Mouse (Mus musculus): Measurements from ENCODE around the gene Fam196b. TPM values are rescaled to one million over a fixed set of nuclear protein-coding genes. Genes with fewer than 3 reads are reported as not detected.

The Fam196b gene
- polyA plus RNA-seq, 1 experiment from 2014 or later, result 0.12 TPM

GRCm38 (mm10) chr11:34355406-34355805, 40.8 kb downstream of the Fam196b start:
- H3K4me2 ChIP-seq (replicated peaks; ENCODE audit: low read depth), result no peak overlapping the region
- ATAC-seq (ENCODE audit: low FRiP score, low TSS enrichment), result no peak
- no peak for TF ChIP-seq CTCF (IDR thresholded peaks at IDR 0.05; ENCODE audit: low read depth)
- no peak for TF ChIP-seq EP300 (optimal IDR thresholded peaks at IDR 0.05)
- H3K9ac ChIP-seq (ENCODE audit: low read length), result no peak overlapping the region
- H3K36me3 ChIP-seq (ENCODE audit: control insufficient read depth, insufficient read depth, low read length), result no peaks in the 10 kb centered on the region
- no peak overlapping the region for H3K4me3 ChIP-seq (ENCODE audit: low read depth, low read length)
- H3K27ac ChIP-seq (replicated peaks), result no peak overlapping the region
- H3K27me3 ChIP-seq (ENCODE audit: control insufficient read depth, insufficient read depth, low read length), result no peaks in the 10 kb centered on the region
- H3K4me1 ChIP-seq (replicated peaks; ENCODE audit: control insufficient read depth, insufficient read depth), result no peaks in the 10 kb centered on the region
- DNase-seq (ENCODE audit: low spot score), result no peak
- WGBS, result 40% methylated on average over 12 of the region's 12 CpGs
- H3K9me3 ChIP-seq (ENCODE audit: control insufficient read depth, low read length), result no peaks in the 10 kb centered on the region

GRCm38 (mm10) chr11:34356109-34356508, 41.5 kb downstream of the Fam196b start:
- no peaks in the 10 kb centered on the region for H3K9me3 ChIP-seq (ENCODE audit: control insufficient read depth, low read length)
- no peak for ATAC-seq (ENCODE audit: low FRiP score, low TSS enrichment)
- no peak overlapping the region for H3K4me3 ChIP-seq (ENCODE audit: low read depth, low read length)
- no peaks in the 10 kb centered on the region for H3K4me1 ChIP-seq (replicated peaks; ENCODE audit: control insufficient read depth, insufficient read depth)
- H3K36me3 ChIP-seq (ENCODE audit: control insufficient read depth, insufficient read depth, low read length), result no peaks in the 10 kb centered on the region
- 42% methylated on average over 2 of the region's 2 CpGs for WGBS
- TF ChIP-seq CTCF (IDR thresholded peaks at IDR 0.05; ENCODE audit: low read depth) (no peak), EP300 (optimal IDR thresholded peaks at IDR 0.05) (no peak)
- H3K27ac ChIP-seq (replicated peaks), result no peak overlapping the region
- no peak for DNase-seq (ENCODE audit: low spot score)
- no peaks in the 10 kb centered on the region for H3K27me3 ChIP-seq (ENCODE audit: control insufficient read depth, insufficient read depth, low read length)
- no peak overlapping the region for H3K9ac ChIP-seq (ENCODE audit: low read length)
- no peak overlapping the region for H3K4me2 ChIP-seq (replicated peaks; ENCODE audit: low read depth)

GRCm38 (mm10) chr11:34372224-34372623, 57.6 kb downstream of the Fam196b start:
- Histone ChIP-seq H3K9ac (ENCODE audit: low read length) (no peak overlapping the region), H3K27ac (replicated peaks) (no peak overlapping the region), H3K27me3 (ENCODE audit: control insufficient read depth, insufficient read depth, low read length) (no peaks in the 10 kb centered on the region), H3K4me1 (replicated peaks; ENCODE audit: control insufficient read depth, insufficient read depth) (no peaks in the 10 kb centered on the region), H3K4me3 (ENCODE audit: low read depth, low read length) (no peak overlapping the region), H3K36me3 (ENCODE audit: control insufficient read depth, insufficient read depth, low read length) (no peaks in the 10 kb centered on the region), H3K4me2 (replicated peaks; ENCODE audit: low read depth) (no peak overlapping the region), H3K9me3 (ENCODE audit: control insufficient read depth, low read length) (no peaks in the 10 kb centered on the region)
- ATAC-seq (ENCODE audit: low FRiP score, low TSS enrichment), result no peak
- TF ChIP-seq CTCF (IDR thresholded peaks at IDR 0.05; ENCODE audit: low read depth), result no peak
- TF ChIP-seq EP300 (optimal IDR thresholded peaks at IDR 0.05), result no peak
- 75% methylated on average over 4 of the region's 4 CpGs for WGBS
- DNase-seq (ENCODE audit: low spot score), result no peak

- TF ChIP-seq CTCF (IDR thresholded peaks at IDR 0.05; ENCODE audit: low read depth) (no peak), EP300 (optimal IDR thresholded peaks at IDR 0.05) (no peak)
Observed at GRCm38 (mm10) chr11:34375557-34375956, 60.9 kb downstream of the Fam196b start.

GRCm38 (mm10) chr11:34377649-34378048, 63.0 kb downstream of the Fam196b start:
- Histone ChIP-seq H3K9ac (ENCODE audit: low read length) (no peak overlapping the region), H3K4me1 (replicated peaks; ENCODE audit: control insufficient read depth, insufficient read depth) (no peaks in the 10 kb centered on the region), H3K4me2 (replicated peaks; ENCODE audit: low read depth) (no peak overlapping the region), H3K4me3 (ENCODE audit: low read depth, low read length) (no peak overlapping the region), H3K27me3 (ENCODE audit: control insufficient read depth, insufficient read depth, low read length) (no peaks in the 10 kb centered on the region), H3K9me3 (ENCODE audit: control insufficient read depth, low read length) (no peaks in the 10 kb centered on the region), H3K27ac (replicated peaks) (no peak overlapping the region), H3K36me3 (ENCODE audit: control insufficient read depth, insufficient read depth, low read length) (no peaks in the 10 kb centered on the region)
- TF ChIP-seq CTCF (IDR thresholded peaks at IDR 0.05; ENCODE audit: low read depth), result no peak
- no peak for TF ChIP-seq EP300 (optimal IDR thresholded peaks at IDR 0.05)
- ATAC-seq (ENCODE audit: low FRiP score, low TSS enrichment) (no peak), DNase-seq (ENCODE audit: low spot score) (no peak)
- WGBS, result 79% methylated on average over 6 of the region's 6 CpGs

More at GRCm38 (mm10) chr11:34375557-34375956, 60.9 kb downstream of the Fam196b start:
- Histone ChIP-seq H3K4me2 (replicated peaks; ENCODE audit: low read depth) (no peak overlapping the region), H3K4me1 (replicated peaks; ENCODE audit: control insufficient read depth, insufficient read depth) (no peaks in the 10 kb centered on the region), H3K9me3 (ENCODE audit: control insufficient read depth, low read length) (no peaks in the 10 kb centered on the region), H3K36me3 (ENCODE audit: control insufficient read depth, insufficient read depth, low read length) (no peaks in the 10 kb centered on the region), H3K27ac (replicated peaks) (no peak overlapping the region), H3K27me3 (ENCODE audit: control insufficient read depth, insufficient read depth, low read length) (no peaks in the 10 kb centered on the region), H3K9ac (ENCODE audit: low read length) (no peak overlapping the region), H3K4me3 (ENCODE audit: low read depth, low read length) (no peak overlapping the region)
- no peak for DNase-seq (ENCODE audit: low spot score)
- WGBS, result 52% methylated on average over 1 of the region's 1 CpGs
- no peak for ATAC-seq (ENCODE audit: low FRiP score, low TSS enrichment)

GRCm38 (mm10) chr11:34383501-34383900, 68.9 kb downstream of the Fam196b start:
- Histone ChIP-seq H3K4me2 (replicated peaks; ENCODE audit: low read depth) (no peak overlapping the region), H3K27ac (replicated peaks) (no peak overlapping the region), H3K9ac (ENCODE audit: low read length) (no peak overlapping the region), H3K9me3 (ENCODE audit: control insufficient read depth, low read length) (no peaks in the 10 kb centered on the region), H3K4me1 (replicated peaks; ENCODE audit: control insufficient read depth, insufficient read depth) (no peaks in the 10 kb centered on the region), H3K4me3 (ENCODE audit: low read depth, low read length) (no peak overlapping the region), H3K27me3 (ENCODE audit: control insufficient read depth, insufficient read depth, low read length) (no peaks in the 10 kb centered on the region), H3K36me3 (ENCODE audit: control insufficient read depth, insufficient read depth, low read length) (no peaks in the 10 kb centered on the region)
- ATAC-seq (ENCODE audit: low FRiP score, low TSS enrichment), result no peak
- 77% methylated on average over 3 of the region's 3 CpGs for WGBS
- no peak for DNase-seq (ENCODE audit: low spot score)
- TF ChIP-seq EP300 (optimal IDR thresholded peaks at IDR 0.05) (no peak), CTCF (IDR thresholded peaks at IDR 0.05; ENCODE audit: low read depth) (no peak)
